Mouse (Mus musculus): Measurements from ENCODE around the gene Gpr25.

DNA sequence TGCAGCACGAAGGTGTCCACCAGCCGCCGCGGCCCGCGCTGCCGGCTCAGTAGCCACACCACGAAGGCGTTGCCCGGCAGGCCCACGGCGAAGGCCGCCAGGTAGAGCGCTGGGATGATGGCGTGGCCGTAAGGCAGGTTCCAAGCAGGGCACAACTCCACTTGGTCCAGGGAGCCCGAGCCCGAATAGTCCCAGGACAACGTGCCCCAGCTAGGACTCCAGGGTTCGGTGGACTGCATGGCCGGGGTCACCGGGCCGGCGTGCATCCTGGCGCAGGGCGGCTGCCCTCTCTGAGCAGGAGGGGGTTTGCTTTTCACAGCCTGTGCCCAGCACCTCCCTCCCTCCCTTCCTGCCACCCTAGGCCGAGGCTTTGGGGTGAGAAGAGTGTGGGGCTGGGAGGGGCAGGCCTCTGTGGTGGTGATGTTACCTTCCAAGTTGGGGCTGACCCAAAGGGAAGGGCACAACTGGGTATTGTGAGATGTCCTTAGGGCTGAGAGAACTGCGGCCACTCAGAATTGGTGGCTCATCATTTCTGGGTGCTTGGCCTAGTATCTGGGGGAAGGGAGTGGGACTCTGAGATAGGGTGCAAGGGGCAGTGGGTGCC lies at the start of gene Gpr25:
- TF ChIP-seq EP300 (IDR thresholded peaks at IDR 0.05; ENCODE audit: low read depth in 1 of 2, low read length in 2 of 2) (no peak), POLR2A (IDR thresholded peaks at IDR 0.05; ENCODE audit: control insufficient read depth in 1 of 2, insufficient read depth in 1 of 2, low read depth in 1 of 2, low read length in 2 of 2, poor library complexity in 1 of 2) (no peak), ELF1 (IDR thresholded peaks at IDR 0.05; ENCODE audit: low read depth, low read length) (no peak), TAL1 (IDR thresholded peaks at IDR 0.05; ENCODE audit: low read length) (no peak), CTCF (IDR thresholded peaks at IDR 0.05 in 2 of 3, conservative IDR thresholded peaks at IDR 0.05 in 1 of 3; ENCODE audit: control insufficient read depth in 1 of 3, insufficient read depth in 1 of 3, low read depth in 2 of 3, low read length in 3 of 3, poor library complexity in 1 of 3, severe bottlenecking in 1 of 3) (no peak), POLR2AphosphoS2 (IDR thresholded peaks at IDR 0.05; ENCODE audit: low read length) (no peak), MXI1 (IDR thresholded peaks at IDR 0.05; ENCODE audit: low read depth, low read length) (no peak), ZC3H11A (IDR thresholded peaks at IDR 0.05; ENCODE audit: low read depth, low read length) (no peak), HCFC1 (IDR thresholded peaks at IDR 0.05; ENCODE audit: low read depth, low read length) (no peak), TBP (IDR thresholded peaks at IDR 0.05; ENCODE audit: low read depth, low read length) (no peak), MEF2A (IDR thresholded peaks at IDR 0.05; ENCODE audit: extremely low read depth, insufficient replicate concordance, low read depth, low read length, poor library complexity, severe bottlenecking) (no peak)

All from MEL (cell line).